Mouse (Mus musculus): ENCODE data around the gene Ikzf3.

The Ikzf3 gene

DNA sequence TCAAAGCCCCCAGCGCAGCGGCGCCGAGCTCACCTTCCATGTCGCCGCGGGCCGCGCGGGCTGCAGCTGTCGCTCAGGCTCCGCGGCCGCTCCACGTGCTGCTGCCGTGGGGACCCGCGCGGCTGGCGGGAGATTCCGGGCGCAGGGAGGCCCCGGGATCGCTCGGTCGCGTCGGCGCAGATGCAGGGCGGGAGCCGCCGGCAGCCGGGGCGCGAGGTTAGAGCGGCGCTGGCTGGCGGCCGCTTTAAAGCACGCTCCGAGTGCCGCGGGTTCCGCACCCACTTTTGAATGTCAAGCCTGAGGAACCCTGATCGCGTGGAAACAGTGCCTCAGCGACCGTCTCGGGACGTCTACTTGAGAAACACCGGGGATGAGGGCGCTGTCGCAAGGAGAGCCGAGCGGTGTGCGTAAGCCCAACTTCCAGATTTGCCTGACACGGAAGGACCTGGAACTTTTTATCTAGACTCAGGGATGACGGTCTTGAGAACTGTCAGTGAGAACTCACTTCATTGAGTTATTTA, at the start of gene Ikzf3:
Gene Ikzf3 (minus strand): TSS at position 321 of the 521 bp plus-strand sequence.
- peak; percentile 45 for DNase-seq (ENCODE audit: low spot score)

GRCm38 (mm10) chr11:98595473-98595872, 49.6 kb upstream of the Ikzf3 start:
- no peak for DNase-seq (ENCODE audit: low spot score)

GRCm38 (mm10) chr11:98595021-98595420, 49.2 kb upstream of the Ikzf3 start:
- DNase-seq (ENCODE audit: low spot score), result no peak

- DNase-seq (ENCODE audit: low spot score), result no peak
Measured at GRCm38 (mm10) chr11:98590548-98591445, 45.0 kb upstream of the Ikzf3 start.

- DNase-seq (ENCODE audit: low spot score), result no peak
Measured at GRCm38 (mm10) chr11:98589306-98589705, 43.5 kb upstream of the Ikzf3 start.

DNA sequence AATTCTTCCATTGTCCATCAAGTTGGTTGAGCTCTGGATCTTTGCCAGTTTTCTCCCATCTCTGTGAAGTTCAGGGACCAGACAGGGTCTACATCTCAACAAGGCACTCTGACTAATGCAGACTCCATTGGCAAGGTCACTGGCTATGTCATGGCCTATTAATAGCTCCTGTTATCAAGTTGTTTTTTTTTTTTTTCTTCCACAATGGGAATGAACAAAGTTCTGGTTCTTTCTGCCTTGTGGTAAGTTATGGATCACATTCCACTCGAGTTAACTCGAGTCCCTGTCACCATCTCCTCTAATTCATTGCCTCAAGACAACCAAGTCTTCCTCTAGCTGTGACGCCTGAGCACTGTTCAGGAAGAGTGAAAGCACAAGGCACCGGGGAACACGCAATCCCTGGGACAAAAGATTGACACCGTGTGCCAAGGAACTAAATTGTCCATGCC, 43.0 kb upstream of the Ikzf3 start:
- no peak for DNase-seq (ENCODE audit: low spot score)

DNA sequence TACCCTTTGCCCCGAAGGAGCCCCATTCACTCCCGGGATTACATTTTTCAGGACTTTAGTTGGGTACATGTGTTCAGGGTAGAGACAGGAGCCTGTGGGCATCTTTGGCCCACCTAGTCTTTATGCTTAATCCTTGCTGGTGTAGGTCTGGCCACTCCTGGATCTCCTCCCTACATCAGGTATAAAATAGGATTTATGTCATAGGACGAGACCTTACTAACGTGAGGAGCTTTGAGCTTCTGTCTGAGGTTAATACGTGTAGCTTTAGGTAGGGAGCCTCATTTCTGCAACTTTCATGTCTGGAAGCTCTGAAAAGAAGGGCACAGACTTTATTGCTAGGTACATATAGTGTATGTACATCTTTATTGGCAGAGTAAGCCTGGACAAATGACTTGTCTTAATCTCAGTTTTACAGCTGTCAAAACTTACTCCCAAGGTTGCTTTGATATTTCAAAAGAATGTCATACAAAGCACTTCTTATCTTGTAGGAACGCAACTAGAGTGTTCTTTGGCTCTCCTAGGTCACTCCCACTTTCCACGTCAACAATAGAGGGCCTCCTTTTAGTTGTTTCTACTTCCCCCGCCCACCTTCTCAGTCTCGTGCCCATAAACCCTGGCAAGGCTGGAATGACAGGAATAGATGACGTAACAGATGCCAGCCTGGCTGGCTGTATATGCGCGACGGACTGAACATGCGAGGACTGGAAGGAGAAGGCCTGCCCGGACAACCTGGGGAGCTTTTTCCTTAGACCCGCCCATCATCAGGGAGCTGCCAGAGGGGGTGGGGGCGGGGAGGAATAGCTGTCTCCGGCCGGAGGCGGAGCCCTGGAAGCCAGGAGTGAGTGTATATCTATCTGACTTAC, 42.1 kb upstream of the Ikzf3 start:
- peak; percentile 79 for DNase-seq (ENCODE audit: low spot score)

- peak; percentile 98 for DNase-seq (ENCODE audit: low spot score)
Measured at GRCm38 (mm10) chr11:98586892-98587563, 41.2 kb upstream of the Ikzf3 start, which contains the start of gene Ormdl3. Ormdl3 (minus strand) TSS chr11:98587368.

DNA sequence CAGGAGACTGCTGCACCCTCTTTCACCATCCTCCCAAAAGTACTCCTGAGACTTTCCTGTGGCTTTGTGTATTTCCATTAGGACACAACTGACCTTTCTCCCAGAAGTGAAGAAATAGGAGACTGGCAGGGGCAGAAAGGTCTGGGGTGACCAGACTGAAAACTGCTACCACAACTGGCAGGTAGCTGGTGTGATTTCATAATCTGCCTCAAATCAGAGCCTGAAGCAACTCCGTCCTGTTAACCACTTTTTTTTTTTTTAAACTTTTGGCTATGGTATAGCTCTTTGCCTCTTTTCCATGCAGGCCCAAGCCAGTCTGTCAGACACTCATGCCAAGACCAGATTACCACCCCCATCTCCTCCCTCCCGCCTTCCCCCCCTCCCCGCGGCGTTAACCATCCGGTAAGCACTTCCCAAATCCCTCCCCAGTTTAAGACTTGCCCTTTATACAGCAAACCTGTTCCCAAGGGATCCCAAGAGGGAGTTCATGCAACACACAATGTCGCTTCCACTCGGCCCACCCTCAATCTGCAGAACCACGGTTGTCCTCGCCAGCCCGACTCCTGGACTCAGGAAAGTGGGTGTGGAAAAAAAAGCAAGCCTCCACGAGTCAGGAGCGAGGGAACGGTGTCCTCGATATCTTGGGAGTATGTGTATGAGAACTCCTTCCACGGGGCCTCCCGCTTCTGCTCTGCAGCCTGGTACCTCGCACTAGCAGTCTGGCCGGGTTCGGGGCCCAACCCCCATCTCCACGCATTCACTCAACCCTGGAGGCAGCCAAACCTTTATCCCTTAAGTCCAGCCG, 40.5 kb upstream of the Ikzf3 start:
- DNase-seq (ENCODE audit: low spot score), result no peak

DNA sequence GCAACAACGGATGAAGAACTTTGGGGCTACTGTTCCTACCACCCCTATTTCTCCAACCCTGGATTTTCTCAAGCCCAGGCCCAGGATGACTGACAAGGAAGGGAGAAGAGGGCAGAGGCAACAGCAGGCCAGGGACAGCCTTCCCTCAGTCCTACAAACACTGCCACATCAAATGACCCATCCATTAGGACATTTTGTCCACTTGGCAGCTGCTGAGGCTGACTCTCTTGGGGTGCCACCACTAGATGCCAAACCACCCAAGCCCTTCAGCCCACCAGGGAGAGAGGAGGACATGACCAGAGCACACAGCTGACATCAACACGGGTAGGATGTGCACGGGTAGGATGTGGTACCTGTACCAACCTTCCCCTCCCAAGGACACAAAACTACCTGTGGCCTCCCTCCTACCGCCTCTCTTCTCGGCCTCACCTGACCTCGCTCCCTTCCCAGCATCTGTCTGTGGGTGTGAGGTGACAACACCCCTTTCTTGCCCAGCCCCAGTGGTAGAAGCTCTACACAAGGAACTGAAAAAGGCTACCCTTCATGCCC, 38.9 kb upstream of the Ikzf3 start:
- DNase-seq (ENCODE audit: low spot score), result no peak

GRCm38 (mm10) chr11:98584146-98584545, 38.3 kb upstream of the Ikzf3 start:
- no peak for DNase-seq (ENCODE audit: low spot score)

GRCm38 (mm10) chr11:98583571-98583970, 37.7 kb upstream of the Ikzf3 start:
- no peak for DNase-seq (ENCODE audit: low spot score)

- DNase-seq (ENCODE audit: low spot score), result no peak
Measured at GRCm38 (mm10) chr11:98583265-98583552, 37.4 kb upstream of the Ikzf3 start.

DNA sequence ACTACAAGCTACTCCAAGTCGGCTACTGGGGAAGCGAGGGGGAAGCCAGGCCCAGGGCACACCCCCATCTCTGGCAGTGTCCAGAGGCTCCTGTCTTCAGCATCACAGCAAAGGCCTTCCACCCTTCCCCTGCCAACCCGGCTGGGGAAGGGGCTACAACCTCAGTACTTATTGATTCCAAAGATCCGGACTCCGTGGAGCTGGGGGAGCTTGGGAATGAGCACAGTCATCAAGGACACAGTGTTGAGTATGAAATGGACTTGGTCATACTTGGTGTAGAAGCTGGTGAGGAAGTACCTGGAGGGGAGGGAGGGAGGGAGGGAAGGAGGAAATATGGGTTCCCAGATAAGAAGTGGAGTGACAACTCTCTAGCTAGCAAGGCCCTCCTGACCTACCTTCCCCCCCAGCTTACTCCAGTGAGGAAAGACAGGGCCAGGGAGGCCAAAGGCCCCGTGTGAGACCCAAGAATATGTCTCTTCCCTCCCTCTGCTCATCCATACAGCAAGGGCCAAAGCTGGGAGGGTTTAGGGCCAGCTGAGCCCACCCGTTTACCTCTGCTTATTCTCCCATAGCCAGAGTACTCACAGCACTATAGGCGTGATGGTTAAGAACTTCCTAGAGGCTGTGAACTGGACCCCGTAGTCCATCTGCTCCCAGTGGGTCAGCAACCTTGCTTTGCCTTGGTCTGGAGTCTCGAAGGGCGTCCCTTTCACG, 36.9 kb upstream of the Ikzf3 start:
- no peak for DNase-seq (ENCODE audit: low spot score)

DNA sequence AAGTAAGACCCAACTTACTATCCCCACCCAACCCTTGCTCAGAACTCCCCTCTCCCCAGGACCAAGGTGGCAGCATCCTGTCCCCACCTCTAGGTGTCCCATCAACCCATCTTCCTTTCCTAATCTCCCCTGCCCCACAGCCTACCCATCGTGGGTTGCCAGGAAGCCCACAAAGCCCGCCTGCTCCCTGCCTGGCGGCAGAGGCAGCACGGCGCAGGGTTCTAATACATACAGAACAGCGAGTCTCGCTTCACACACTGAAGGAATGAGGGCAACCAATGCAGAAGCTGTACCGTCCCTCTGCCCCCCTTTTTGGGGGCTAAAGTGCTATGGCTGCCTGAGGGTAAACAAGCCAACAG, 36.2 kb upstream of the Ikzf3 start:
- DNase-seq (ENCODE audit: low spot score), result no peak

- no peak for DNase-seq (ENCODE audit: low spot score)
Measured at GRCm38 (mm10) chr11:98581286-98582029, 35.6 kb upstream of the Ikzf3 start.

DNA sequence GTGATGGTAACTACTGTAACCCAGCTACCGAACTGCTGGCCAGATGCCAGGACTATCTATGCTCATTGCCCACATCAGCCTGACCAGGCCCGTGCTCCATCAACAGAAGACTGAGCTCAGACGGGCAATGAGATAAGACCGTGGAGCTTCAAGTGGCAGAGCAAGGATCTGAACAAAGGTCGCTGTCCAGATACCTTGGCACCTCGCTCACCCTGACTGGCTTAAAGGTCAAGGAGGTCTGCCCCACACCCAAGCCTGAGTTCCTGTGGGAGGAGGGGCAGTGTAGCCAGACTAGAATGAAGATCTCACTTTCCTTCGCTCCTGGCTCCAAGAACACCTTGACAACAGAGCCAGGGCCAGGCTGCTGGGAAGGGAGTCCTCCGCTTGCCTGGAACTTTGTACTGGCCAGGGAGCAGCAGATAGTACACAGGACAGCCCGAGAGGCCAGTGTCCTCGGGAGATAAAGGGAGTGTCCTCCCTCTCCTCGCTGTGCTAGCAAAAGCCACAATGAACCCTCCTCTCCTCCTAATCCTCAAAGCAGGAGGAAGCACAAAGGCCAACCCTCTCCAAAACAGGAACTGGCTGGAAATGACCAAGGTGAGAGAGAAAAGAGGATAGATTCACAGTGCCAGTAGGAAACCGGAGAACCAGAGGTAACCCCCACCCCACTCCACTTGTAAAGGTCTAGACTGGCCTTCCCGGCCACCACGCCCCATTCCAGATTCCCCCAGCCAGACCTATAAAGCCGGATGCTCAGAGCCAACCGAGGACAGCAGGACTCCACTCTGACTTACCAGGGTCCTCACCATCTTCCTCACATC, 34.7 kb upstream of the Ikzf3 start:
- DNase-seq (ENCODE audit: low spot score), result peak; percentile 47

DNA sequence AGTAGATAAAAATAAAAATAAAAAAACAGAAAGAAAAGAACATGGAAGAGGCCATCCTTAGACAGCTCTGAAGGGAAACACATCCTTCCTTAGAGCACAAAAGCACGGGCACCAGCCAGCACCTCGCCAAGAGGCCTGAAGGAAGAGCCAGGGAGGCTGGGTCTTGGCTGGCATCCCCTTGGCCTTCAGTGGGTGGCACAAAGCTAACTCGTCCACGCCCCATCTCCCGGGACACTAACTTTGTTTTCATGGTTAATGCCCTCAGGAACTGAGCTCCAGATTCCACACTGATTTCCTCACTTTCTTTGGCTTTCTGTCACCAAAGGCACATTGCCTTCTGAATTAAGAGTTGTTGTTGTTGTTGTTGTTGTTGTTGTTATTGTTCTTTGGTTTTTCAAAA, 31.9 kb upstream of the Ikzf3 start:
- peak; percentile 62 for DNase-seq (ENCODE audit: low spot score)

GRCm38 (mm10) chr11:98569461-98569860, 23.6 kb upstream of the Ikzf3 start:
- DNase-seq (ENCODE audit: low spot score), result no peak

Data from ovary, postnatal 36 days (tissue).